Mouse (Mus musculus) thymus, postnatal 4 days (tissue): Measurements from ENCODE around the gene Nr0b2.

Experiments
- DNase-seq: peaks from one replicate; pipeline ENCODE4 v3.0.0; 2021

Nr0b2 gene

DNA sequence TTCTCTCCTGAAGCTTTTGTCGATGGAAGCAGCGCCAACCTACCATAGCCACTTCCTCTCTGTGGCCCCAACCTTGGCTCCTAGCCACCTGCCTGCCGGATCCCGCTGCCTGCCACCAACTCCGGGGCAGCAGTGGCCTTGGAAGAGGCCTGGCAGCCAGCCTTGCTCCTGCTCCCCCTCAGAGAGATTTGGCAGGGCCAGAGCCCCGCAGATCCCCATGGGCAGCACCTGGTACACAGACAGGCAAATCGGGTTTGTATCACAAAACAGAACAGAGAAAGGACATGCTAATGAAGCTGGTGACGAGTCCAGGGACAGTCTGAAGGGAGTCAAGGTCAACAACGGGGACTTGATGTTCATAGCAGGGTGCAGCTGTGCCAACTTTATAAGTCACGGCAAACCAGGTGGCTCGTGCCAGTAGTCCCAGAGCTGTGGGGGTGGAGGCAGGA is 10.0 kb downstream of the Nr0b2 start:
- no peak for DNase-seq

DNA sequence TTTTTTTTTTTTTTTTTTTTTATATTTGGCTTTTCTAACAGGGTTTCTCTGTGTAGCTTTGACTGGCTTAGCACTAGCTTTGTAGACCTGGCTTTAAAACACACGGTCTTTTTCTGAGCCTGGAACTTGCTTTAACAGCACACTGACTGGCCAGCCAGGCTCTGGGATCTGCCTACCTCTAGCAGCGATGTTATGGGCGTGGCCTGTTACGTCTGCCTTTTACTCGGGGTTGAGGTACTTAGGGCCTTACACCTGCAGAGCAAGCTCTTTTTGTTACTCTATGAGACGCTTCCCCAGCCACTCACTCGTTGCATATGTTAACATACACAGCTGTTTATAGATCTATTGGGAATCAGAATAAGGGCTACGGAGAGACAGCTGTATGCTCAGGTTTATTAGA is 14.1 kb downstream of the Nr0b2 start:
- no peak for DNase-seq

GRCm38 (mm10) chr4:133569291-133570065 is 16.3 kb downstream of the Nr0b2 start:
- DNase-seq = no peak

GRCm38 (mm10) chr4:133570066-133570466 is 16.9 kb downstream of the Nr0b2 start:
- no peak for DNase-seq

GRCm38 (mm10) chr4:133574070-133574842 is 21.1 kb downstream of the Nr0b2 start, which contains the start of gene Gpatch3:
Gene Gpatch3 (plus strand): TSS chr4:133574745.
- DNase-seq = peak; percentile 90

DNA sequence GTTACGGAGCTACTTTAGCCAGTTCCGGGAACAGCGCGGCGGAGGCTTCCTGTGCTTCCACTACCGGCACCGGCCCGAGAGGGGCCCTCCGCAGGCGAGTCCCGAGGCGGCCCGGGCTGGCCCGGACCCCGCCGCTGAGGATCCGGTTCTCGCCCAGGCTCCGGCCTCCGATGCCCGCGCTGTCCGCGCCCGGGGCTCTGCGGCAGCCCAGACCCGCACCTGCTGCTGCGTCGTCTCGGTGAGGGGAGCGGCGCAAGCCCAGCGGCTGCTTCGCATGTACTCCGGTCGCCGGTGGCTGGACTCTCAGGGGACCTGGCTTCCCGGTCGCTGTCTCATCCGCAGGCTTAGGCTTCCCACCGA is 21.6 kb downstream of the Nr0b2 start:
- no peak for DNase-seq

- DNase-seq = no peak
Measured at GRCm38 (mm10) chr4:133577983-133578382, 24.8 kb downstream of the Nr0b2 start.

- DNase-seq = no peak
Measured at GRCm38 (mm10) chr4:133583690-133584058, 30.5 kb downstream of the Nr0b2 start.

DNA sequence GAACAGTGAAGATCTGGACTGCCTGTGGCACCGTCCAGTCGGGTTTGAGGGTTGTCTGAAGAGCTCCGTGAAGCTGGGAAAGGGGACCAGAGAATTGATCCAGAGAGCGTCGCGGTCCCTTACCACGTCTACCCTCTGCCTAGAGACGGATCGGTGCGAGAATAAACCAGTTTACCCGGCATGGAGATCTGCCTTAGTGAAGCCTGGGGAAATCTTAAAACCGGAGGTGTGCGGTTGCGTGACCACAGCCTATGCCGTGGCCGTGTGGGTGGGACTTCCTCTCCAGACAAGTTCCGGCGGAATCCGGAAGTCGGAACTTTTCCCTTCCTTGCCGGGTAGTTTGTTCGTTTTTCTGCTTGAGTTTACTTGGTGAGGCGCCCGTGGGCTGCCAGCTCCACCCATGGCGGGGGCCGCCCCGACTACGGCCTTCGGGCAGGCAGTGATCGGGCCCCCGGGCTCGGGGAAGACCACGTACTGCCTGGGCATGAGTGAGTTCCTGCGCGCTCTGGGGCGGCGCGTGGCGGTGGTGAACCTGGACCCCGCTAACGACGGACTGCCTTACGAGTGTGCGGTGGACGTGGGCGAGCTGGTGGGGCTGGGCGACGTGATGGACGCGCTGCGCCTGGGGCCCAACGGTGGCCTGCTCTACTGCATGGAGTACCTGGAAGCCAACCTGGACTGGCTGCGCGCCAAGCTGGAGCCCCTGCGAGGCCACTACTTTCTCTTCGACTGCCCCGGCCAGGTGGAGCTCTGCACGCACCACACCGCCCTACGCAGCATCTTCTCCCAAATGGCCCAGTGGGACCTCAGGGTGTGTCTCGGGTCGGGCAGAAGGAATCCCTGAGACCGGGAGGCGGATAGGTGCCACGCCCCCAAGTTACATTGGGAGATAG is 31.1 kb downstream of the Nr0b2 start, which contains the start of gene Gpn2:
TSS of gene Gpn2 (plus strand) at position 304 of the 893 bp plus-strand sequence.
- DNase-seq = peak; percentile 88

- peak; percentile 74 for DNase-seq
Measured at GRCm38 (mm10) chr4:133592570-133592969, 39.4 kb downstream of the Nr0b2 start.

DNA sequence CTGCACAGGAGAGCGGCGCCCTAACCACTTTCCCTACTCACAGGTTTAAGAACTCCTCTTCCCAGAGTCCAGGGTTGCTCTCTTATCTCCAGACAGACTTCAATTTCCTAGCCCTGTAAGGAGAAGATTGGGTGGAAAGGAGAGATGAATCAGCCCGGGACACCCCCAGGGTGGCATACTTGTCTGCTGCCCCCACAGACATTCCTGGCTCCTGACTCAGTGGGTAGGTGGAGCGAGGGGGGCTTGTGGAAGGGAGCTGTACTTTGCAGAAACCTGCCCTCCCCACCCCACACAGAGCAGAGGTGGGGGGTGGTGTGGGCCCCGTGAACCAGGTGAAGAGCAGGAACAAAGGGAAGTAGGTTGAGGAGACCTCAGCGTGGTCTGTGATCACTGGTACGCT is 42.4 kb downstream of the Nr0b2 start:
- no peak for DNase-seq

DNA sequence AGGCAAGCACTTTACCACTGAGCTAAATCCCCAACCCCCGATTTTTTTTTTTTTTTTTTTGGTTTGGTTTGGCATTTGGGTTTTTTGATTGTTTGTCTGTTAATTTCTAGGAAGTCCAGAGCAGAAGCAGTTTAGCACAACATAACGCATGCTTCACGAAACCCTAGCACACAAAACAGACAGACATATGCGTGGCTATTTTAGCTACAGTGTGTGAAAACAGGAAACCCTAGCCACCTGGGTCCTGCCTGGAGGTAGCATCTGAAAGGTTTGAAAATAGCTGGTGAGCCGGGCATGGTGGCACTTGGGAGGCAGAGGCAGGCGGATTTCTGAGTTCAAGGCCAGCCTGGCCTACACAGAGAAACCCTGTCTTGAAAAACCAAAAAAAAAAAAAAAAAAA is 42.9 kb downstream of the Nr0b2 start:
- no peak for DNase-seq

DNA sequence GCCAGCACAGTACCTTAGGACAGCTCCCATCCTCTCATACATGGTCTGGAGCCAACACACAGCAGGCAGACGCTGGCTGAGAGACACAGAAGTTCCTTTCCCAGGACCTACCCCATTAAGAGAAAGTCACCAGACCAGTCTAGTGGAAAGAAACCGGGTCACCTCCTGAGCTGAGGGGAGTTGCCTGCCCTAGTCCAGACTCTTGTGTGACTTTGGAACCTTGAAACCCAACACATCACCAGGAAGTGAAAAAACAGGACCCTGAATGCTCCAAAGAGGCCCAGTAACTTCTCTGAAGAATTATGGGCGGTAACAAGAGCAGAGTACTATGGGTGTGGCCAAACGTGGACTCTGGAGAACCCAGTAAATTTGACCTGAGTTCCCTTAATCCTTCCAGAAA is 45.4 kb downstream of the Nr0b2 start:
- DNase-seq = no peak

DNA sequence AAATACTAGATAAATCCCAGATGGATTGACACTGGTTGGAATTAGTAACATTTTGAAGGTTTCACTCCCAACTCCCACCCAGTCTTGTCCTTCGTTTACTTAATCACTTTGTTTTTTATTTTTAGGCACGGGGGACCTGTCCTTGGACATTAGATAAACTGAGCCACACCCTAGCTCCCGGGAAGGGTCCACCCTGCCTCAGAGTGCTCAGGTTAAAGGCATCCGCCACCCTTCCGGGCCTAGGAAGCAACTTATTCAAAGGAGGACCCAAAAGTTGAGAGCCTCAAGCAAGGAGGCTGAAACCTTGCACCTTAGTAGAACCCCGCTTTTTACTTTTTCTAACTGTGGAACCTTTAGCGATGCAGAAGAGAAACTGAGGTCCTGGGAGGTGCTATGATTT is 45.9 kb downstream of the Nr0b2 start:
- no peak for DNase-seq

- peak; percentile 67 for DNase-seq
Measured at GRCm38 (mm10) chr4:133599571-133600073, 46.4 kb downstream of the Nr0b2 start.

GRCm38 (mm10) chr4:133600306-133600705 is 47.1 kb downstream of the Nr0b2 start:
- DNase-seq = no peak

DNA sequence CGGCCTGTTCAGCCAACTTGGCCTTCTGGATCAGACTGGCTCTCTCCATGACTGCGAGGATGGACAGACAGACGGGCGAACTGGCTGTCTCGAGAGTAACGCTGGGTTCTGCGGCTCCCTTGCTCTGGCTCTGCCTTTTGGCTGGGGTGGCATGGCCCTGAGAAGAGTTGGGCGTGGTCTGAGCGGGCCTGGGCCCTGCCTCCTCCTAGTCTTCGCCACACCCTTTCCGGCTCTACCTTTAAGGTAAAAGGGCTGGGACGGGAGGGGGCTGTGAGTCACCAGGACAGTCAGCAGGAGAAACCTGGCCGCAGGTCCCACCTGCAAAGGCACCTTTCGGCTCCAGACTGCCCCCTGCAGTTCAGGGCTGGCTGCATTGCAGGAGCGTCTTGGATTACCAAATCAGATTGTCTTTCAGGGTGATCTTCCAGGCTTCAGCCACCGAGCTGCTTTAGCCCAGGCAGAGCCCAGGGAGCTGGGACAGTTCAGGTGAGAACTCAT is 48.6 kb downstream of the Nr0b2 start, which contains the start of gene Sfn:
TSS of gene Sfn (minus strand) at position 448 of the 498 bp plus-strand sequence.
- DNase-seq = peak; percentile 85

GRCm38 (mm10) chr4:133603056-133603455 is 49.9 kb downstream of the Nr0b2 start:
- no peak for DNase-seq

DNA sequence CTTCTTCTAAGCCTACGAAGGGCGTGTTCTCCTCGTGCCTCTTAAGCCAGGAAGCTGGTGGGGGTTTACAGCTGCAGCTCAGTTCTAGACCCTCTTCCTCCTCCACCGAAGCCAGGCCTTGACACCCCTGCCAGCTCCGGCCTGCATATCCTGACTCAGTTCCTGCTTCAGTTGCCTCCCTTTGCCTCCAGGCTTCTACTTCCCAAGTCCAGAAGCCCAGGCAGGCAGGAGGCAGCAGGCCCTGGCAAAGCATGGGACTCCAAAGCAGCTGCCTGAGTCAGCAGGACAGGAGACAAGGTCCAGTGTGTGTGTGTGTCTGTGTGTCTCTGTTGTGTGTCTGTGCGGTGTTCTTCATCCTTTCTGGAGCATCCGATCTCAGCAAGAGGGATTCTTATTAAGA is 51.0 kb downstream of the Nr0b2 start:
- no peak for DNase-seq

DNA sequence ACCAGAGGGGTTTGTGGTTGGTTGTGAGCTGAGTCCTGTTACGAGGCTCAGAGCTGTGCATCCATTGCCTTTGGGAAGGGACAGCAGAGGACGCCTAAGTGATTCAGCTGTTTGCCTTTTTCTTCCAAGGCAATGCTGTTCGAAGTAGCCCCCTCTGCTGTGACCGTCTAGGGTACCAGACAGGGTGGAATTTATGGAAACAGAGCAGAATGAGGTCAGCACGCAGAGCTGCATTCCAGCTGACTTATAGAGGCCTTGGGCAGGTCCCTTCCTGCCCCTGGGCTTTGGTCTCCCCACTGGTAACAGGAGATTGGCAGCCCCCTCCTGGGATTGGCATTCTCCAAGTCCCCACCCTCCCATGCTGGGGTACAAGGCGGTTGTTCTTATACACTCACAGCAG is 51.7 kb downstream of the Nr0b2 start:
- DNase-seq = no peak

- peak; percentile 6 for DNase-seq
Measured at GRCm38 (mm10) chr4:133605330-133605729, 52.2 kb downstream of the Nr0b2 start.
